ENCODE assay signal across 23 mouse cellular contexts in genomic region chr2:79975947-79976346, GRCm38 (mm10).
"Had no signal": no experiment of that assay in that cellular context is flagged by ENCODE, and none has a peak within 500 bp of the region (broad histone marks: within the 10 kb centered on the region; RNA-seq: fewer than 3 reads in every experiment).

No protein-coding gene starts in this region.

- H3K4me3 ChIP-seq: gastrocnemius, adult 2 months; heart, embryonic 10.5 days; heart, embryonic 12.5 days; hindbrain, embryonic 10.5 days; hindbrain, embryonic 12.5 days; intestine, embryonic 15.5 days; layer of hippocampus, adult 2 months; left cerebral cortex, adult 2 months; limb, embryonic 10.5 days; limb, embryonic 12.5 days; liver, embryonic 13.5 days; liver, embryonic 15.5 days had no signal

- ATAC-seq: hindbrain, embryonic 16.5 days; inflammation-experienced regulatory T-cells, adult 6 months; intestine, embryonic 15.5 days; intestine, postnatal 0 days; liver, postnatal 0 days had no signal

- H3K9ac ChIP-seq: heart, embryonic 12.5 days; hindbrain, embryonic 12.5 days; hindbrain, embryonic 14.5 days; intestine, embryonic 15.5 days; limb, embryonic 12.5 days; liver, embryonic 13.5 days; liver, embryonic 15.5 days; liver, postnatal 0 days had no signal

- H3K9me3 ChIP-seq: heart, embryonic 10.5 days; heart, embryonic 12.5 days; hindbrain, embryonic 10.5 days; hindbrain, embryonic 12.5 days; intestine, embryonic 15.5 days; limb, embryonic 10.5 days; limb, embryonic 12.5 days; liver, embryonic 13.5 days; liver, embryonic 15.5 days had no signal

- H3K4me2 ChIP-seq: heart, embryonic 12.5 days; hindbrain, embryonic 12.5 days; hindbrain, embryonic 14.5 days; intestine, embryonic 15.5 days; limb, embryonic 12.5 days; liver, embryonic 13.5 days; liver, embryonic 15.5 days had no signal

- H3K36me3 ChIP-seq: heart, embryonic 10.5 days; heart, embryonic 12.5 days; hindbrain, embryonic 10.5 days; hindbrain, embryonic 12.5 days; intestine, embryonic 15.5 days; limb, embryonic 10.5 days; limb, embryonic 12.5 days; liver, embryonic 13.5 days; liver, embryonic 15.5 days had no signal

- H3K27me3 ChIP-seq: heart, embryonic 12.5 days; hindbrain, embryonic 12.5 days; intestine, embryonic 15.5 days; limb, embryonic 12.5 days; liver, embryonic 13.5 days; liver, embryonic 15.5 days had no signal

- H3K27ac ChIP-seq: hindbrain, embryonic 10.5 days; hindbrain, embryonic 12.5 days; hindbrain, embryonic 14.5 days; intestine, embryonic 15.5 days; left cerebral cortex, adult 2 months; limb, embryonic 10.5 days; limb, embryonic 12.5 days; liver, embryonic 13.5 days; liver, embryonic 15.5 days had no signal

- DNase-seq: gastrocnemius, adult 2 months; gastrocnemius, postnatal 10 days; gastrocnemius, postnatal 25 days; heart, adult 18-20 months; heart, postnatal 10 days; heart, postnatal 4 days; liver; liver, embryonic 13.5 days; liver, postnatal 0 days had no signal

- H3K4me1 ChIP-seq: hindbrain, embryonic 10.5 days; hindbrain, embryonic 12.5 days; intestine, embryonic 15.5 days; limb, embryonic 10.5 days; limb, embryonic 12.5 days; liver, embryonic 13.5 days; liver, embryonic 15.5 days had no signal
